Mouse (Mus musculus): Measurements from ENCODE around the gene Capn10.
"Not testable (repeated sequence)": the region's sequence is repeated elsewhere in the genome, so short reads cannot be mapped to it uniquely, and the experiment has no call there.

Capn10 gene

GRCm38 (mm10) chr1:92919151-92919550 is 15.0 kb upstream of the Capn10 start:
- in situ Hi-C loops (cut with MboI; ENCODE audit: low sequenced_read_pairs) = no loop called here

- in situ Hi-C loops (cut with MboI; ENCODE audit: low sequenced_read_pairs) = no loop called here
These were observed 14.4 kb upstream of the Capn10 start for GRCm38 (mm10) chr1:92919775-92920174.

GRCm38 (mm10) chr1:92920474-92921200 is 13.5 kb upstream of the Capn10 start:
- in situ Hi-C loops (cut with MboI; ENCODE audit: low sequenced_read_pairs) = no loop called here

GRCm38 (mm10) chr1:92921496-92921895 is 12.7 kb upstream of the Capn10 start:
- in situ Hi-C loops (cut with MboI; ENCODE audit: low sequenced_read_pairs) = no loop called here

- in situ Hi-C loops (cut with MboI; ENCODE audit: low sequenced_read_pairs) = no loop called here
These were observed 3.9 kb upstream of the Capn10 start for GRCm38 (mm10) chr1:92930171-92930706.

GRCm38 (mm10) chr1:92933611-92934010 is 565 bp upstream of the Capn10 start:
- in situ Hi-C loops (cut with MboI; ENCODE audit: low sequenced_read_pairs) = no loop called here

GRCm38 (mm10) chr1:92935054-92935962 is 1.1 kb downstream of the Capn10 start:
- in situ Hi-C loops (cut with MboI; ENCODE audit: low sequenced_read_pairs) = no loop called here

GRCm38 (mm10) chr1:92935977-92936376 is 1.8 kb downstream of the Capn10 start:
- in situ Hi-C loops (cut with MboI; ENCODE audit: low sequenced_read_pairs) = no loop called here

GRCm38 (mm10) chr1:92936467-92936866 is 2.3 kb downstream of the Capn10 start:
- in situ Hi-C loops (cut with MboI; ENCODE audit: low sequenced_read_pairs) = no loop called here

GRCm38 (mm10) chr1:92937797-92938196 is 3.6 kb downstream of the Capn10 start:
- in situ Hi-C loops (cut with MboI; ENCODE audit: low sequenced_read_pairs) = no loop called here

- in situ Hi-C loops (cut with MboI; ENCODE audit: low sequenced_read_pairs) = no loop called here
These were observed 5.6 kb downstream of the Capn10 start for GRCm38 (mm10) chr1:92939746-92940145.

- in situ Hi-C loops (cut with MboI; ENCODE audit: low sequenced_read_pairs) = no loop called here
These were observed 9.2 kb downstream of the Capn10 start for GRCm38 (mm10) chr1:92943219-92943989.

- in situ Hi-C loops (cut with MboI; ENCODE audit: low sequenced_read_pairs) = no loop called here
These were observed 13.8 kb downstream of the Capn10 start for GRCm38 (mm10) chr1:92947966-92948365.

- in situ Hi-C loops (cut with MboI; ENCODE audit: low sequenced_read_pairs) = no loop called here
These were observed 15.2 kb downstream of the Capn10 start for GRCm38 (mm10) chr1:92949426-92949825.

- in situ Hi-C loops (cut with MboI; ENCODE audit: low sequenced_read_pairs) = no loop called here
These were observed 16.4 kb downstream of the Capn10 start, which contains the start of gene Gpr35 for GRCm38 (mm10) chr1:92950607-92951006. Gpr35 (plus strand) TSS chr1:92950865.

- in situ Hi-C loops (cut with MboI; ENCODE audit: low sequenced_read_pairs) = no loop called here
These were observed 19.5 kb downstream of the Capn10 start for GRCm38 (mm10) chr1:92953641-92954040.

GRCm38 (mm10) chr1:92956571-92957335 is 22.6 kb downstream of the Capn10 start:
- in situ Hi-C loops (cut with MboI; ENCODE audit: low sequenced_read_pairs) = not testable (repeated sequence)

- in situ Hi-C loops (cut with MboI; ENCODE audit: low sequenced_read_pairs) = no loop called here
These were observed 24.8 kb downstream of the Capn10 start for GRCm38 (mm10) chr1:92958999-92959398.

GRCm38 (mm10) chr1:92970791-92971190 is 36.6 kb downstream of the Capn10 start:
- in situ Hi-C loops (cut with MboI; ENCODE audit: low sequenced_read_pairs) = not testable (repeated sequence)

Data from CH12F3 (cell line).